Mouse (Mus musculus) lung, embryonic 14.5 days (tissue): Measurements from ENCODE around the gene Nol3. TPM values are rescaled to one million over a fixed set of nuclear protein-coding genes. Genes with fewer than 3 reads are reported as not detected.

Source experiments
- ATAC-seq: fragments of 200-750 bp; cut with Nextera tagmentation; 2 replicates; pipeline ENCODE4 v1.8.0; 2017; ENCODE audit warnings: mild to moderate bottlenecking, moderate TSS enrichment, moderate library complexity; ENCODE audit not compliant: insufficient read depth
- DNase-seq: peaks from one replicate; pipeline ENCODE4 v3.0.0-alpha.2; 2015
- H3K27ac ChIP-seq: fragments of 300-500 bp; sonication (generic); 2 replicates; pipeline ENCODE4 v1.5.1; 2014; ENCODE audit warnings: low read depth, mild to moderate bottlenecking, moderate library complexity
- H3K27me3 ChIP-seq: fragments of 300-500 bp; sonication (generic); 2 replicates; pipeline ENCODE4 v1.6.1; 2014; ENCODE audit warnings: low read length, control low read depth; ENCODE audit not compliant: insufficient read depth
- H3K36me3 ChIP-seq: fragments of 300-500 bp; sonication (generic); 2 replicates; pipeline ENCODE4 v1.6.1; 2014; ENCODE audit warnings: control low read depth; ENCODE audit not compliant: insufficient read depth
- H3K4me1 ChIP-seq: fragments of 300-500 bp; sonication (generic); 2 replicates; pipeline ENCODE4 v1.6.1; 2014; ENCODE audit warnings: antibody characterized with exemption, control low read depth; ENCODE audit not compliant: insufficient read depth
- H3K4me2 ChIP-seq: fragments of 300-500 bp; sonication (generic); 2 replicates; pipeline ENCODE4 v1.6.1; 2014; ENCODE audit warnings: mild to moderate bottlenecking
- H3K4me3 ChIP-seq: fragments of 300-500 bp; sonication (generic); 2 replicates; pipeline ENCODE4 v1.5.1; 2014; ENCODE audit warnings: low read depth, low read length
- H3K9ac ChIP-seq: fragments of 300-500 bp; sonication (generic); 2 replicates; pipeline ENCODE4 v1.6.1; 2014
- H3K9me3 ChIP-seq: fragments of 300-500 bp; sonication (generic); 2 replicates; pipeline ENCODE4 v1.6.1; 2016; ENCODE audit warnings: low read depth, low read length, control low read depth
- CTCF ChIP-seq: IDR thresholded peaks from 2 replicates; pipeline ENCODE4 v1.5.1; 2016; ENCODE audit warnings: antibody characterized with exemption, low read depth
- WGBS: fragments of 180-500 bp; shearing (Covaris S2); extraction: QIAGEN DNeasy Blood & Tissue Kit; methylation state at CpG from one replicate; pipeline ENCODE4 v1.1.7; 2014; 5-methylcytosine and 5-hydroxymethylcytosine counted together
- polyA plus RNA-seq: library from polyadenylated mRNA; unstranded; fragments of >200 nt; fragmentation: Nextera tagmentation; extraction: Ambion mirVana; gene quantifications from 2 replicates; pipeline ENCODE4 v1.2.1, GENCODE M21; 2014

Gene Nol3
- polyA plus RNA-seq, 1 experiment from 2014 or later = 1.1 TPM

DNA sequence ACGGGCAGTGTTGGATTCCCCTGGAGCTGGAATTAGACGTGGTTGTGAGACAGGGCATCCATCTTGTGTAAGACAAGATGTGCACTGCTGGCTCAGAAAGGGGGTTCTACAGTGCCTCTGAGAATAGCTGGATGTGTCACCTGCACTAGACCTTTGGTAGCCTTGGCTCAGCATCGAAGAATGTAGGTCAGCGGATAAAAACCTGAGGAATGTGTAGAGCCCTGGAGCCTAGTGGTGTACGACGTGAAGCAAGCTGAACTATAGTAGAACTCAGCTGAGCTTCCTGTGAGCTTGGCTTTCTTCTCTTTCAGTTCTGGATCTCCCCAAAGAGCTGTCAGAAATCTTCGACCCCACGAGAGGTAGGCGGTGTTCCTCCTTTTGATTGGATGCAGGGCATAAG, 27.9 kb downstream of the Nol3 start:
- H3K36me3 ChIP-seq = peaks cover 78% of the 10 kb centered on the region
- no peak overlapping the region; the same call in 1 of the 2 replicates for H3K27ac ChIP-seq
- no peaks in the 10 kb centered on the region for H3K27me3 ChIP-seq
- peaks cover 21% of the 10 kb centered on the region for H3K4me1 ChIP-seq
- no peaks in the 10 kb centered on the region for H3K9me3 ChIP-seq
- H3K4me2 ChIP-seq = no peak overlapping the region
- 63% methylated on average over 9 of the region's 9 CpGs for WGBS
- H3K9ac ChIP-seq = no peak overlapping the region
- ATAC-seq (no peak), DNase-seq (no peak)
- TF ChIP-seq CTCF = no peak
- H3K4me3 ChIP-seq = no peak overlapping the region

DNA sequence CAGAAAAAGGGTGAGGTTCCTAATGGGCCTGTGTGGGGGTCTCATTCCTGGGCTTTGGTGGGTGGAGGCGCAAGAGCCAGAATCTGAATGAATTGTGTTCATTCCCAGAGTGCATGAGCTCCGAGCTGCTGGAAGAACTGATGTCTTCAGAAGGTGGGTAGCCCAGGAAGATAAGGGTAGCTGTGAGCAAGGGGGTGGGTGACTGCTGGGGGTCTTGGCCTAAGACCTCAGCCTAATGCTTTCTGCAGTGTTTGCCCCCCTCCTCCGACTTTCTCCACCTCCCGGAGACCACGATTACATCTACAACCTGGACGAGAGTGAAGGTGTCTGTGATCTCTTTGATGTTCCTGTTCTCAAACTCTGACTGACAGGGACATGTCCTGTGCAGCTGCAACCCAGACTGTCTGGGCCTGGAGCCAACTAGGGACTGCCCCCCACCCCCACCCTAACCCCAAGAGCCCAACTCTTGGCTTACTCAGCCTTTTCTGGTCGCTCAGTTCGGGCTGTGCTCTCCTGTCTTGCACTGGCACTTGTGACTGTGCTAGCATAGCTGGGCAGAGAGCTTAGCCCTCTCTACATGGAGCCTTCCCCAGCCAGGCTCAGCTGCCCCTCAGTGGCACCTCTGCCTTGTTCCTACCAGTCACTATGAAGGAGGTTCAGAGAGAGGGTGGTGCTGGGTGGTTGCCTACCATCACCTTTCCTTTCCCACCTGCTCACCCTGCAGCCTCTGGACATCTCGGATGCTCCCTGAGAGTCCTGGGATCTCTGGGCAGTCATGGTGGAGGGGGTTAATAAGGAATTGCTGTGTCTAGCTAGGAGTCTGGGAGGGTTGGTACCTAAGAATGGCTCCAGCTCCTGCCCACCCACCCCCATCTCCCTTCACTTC, 28.6 kb downstream of the Nol3 start:
- peak; percentile 64 for DNase-seq
- no peaks in the 10 kb centered on the region for H3K9me3 ChIP-seq
- peak; percentile 16 for ATAC-seq
- H3K27ac ChIP-seq = peak overlapping the region; percentile 81; the same call in 1 of the 2 replicates
- peaks cover 81% of the 10 kb centered on the region for H3K36me3 ChIP-seq
- H3K9ac ChIP-seq = no peak overlapping the region
- no peak for TF ChIP-seq CTCF
- 44% methylated on average over 9 of the region's 9 CpGs for WGBS
- peaks cover 21% of the 10 kb centered on the region for H3K4me1 ChIP-seq
- H3K4me2 ChIP-seq = peak overlapping the region; percentile 63; the same call in 1 of the 2 replicates
- 0 out of 2 replicates have a peak overlapping the region, but pooled peaks have one; percentile 37 for H3K4me3 ChIP-seq
- H3K27me3 ChIP-seq = no peaks in the 10 kb centered on the region

DNA sequence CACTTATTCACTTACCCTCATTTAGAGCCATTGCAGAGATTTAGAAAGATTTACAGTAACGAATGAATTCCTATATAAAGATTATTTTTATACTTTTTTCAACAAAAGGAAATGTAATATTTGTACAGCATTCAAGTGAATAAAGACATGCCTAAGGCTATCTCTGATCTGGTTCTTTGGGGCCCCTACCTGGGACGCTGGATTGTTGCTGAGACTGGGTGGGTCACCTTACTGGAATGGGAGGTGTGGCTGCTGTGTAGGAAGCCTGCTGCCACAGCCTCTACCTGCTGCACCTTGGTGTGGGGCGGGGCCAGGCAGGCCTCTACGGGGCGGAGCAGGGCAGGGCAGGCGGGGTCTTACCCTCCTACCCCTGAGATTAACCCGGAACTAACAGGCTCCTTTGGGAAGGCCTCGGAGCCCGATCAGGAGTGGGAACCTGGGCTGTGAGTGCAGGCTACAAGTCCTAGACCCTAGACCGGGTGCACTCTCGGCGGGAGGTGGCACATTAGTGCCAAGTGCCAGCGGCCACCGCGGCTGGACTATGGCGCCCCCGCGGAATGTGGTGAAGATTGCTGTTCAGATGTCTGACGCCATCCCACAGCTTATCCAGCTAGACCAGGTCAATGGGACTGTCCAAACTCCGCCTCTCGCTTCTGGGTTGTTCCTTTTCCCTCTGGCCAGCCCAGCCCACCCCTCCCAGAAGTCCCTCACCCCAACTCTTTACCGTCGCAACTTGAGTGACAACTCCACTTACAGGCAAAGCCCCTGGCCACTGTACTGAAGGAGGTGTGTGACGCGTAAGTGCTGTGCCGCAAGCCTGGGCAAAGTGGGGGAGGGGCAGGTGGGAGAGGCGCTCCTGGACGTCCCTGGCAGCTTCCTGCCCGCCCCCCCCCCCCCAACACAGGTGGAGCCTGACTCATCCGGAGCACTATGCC, 29.5 kb downstream of the Nol3 start, which contains the start of gene Elmo3:
TSS of gene Elmo3 (plus strand) at position 391 of the 935 bp plus-strand sequence.
- DNase-seq = peak; percentile 71
- peak within 1 kb of the TSS; percentile 81 for H3K27ac ChIP-seq
- peak within 1 kb of the TSS; percentile 48 for H3K9ac ChIP-seq
- WGBS = 5% methylated on average over 30 of the region's 30 CpGs
- peak within 1 kb of the TSS; percentile 37 for H3K4me3 ChIP-seq
- H3K4me2 ChIP-seq = peak within 1 kb of the TSS; percentile 63
- H3K36me3 ChIP-seq = peaks cover 79% of the 10 kb centered on the region
- peak; percentile 84 for ATAC-seq
- H3K27me3 ChIP-seq = no peaks in the 10 kb centered on the region
- H3K9me3 ChIP-seq = no peaks in the 10 kb centered on the region
- peaks cover 21% of the 10 kb centered on the region for H3K4me1 ChIP-seq
- peak; percentile 26; the same call in 1 of the 2 replicates for TF ChIP-seq CTCF

DNA sequence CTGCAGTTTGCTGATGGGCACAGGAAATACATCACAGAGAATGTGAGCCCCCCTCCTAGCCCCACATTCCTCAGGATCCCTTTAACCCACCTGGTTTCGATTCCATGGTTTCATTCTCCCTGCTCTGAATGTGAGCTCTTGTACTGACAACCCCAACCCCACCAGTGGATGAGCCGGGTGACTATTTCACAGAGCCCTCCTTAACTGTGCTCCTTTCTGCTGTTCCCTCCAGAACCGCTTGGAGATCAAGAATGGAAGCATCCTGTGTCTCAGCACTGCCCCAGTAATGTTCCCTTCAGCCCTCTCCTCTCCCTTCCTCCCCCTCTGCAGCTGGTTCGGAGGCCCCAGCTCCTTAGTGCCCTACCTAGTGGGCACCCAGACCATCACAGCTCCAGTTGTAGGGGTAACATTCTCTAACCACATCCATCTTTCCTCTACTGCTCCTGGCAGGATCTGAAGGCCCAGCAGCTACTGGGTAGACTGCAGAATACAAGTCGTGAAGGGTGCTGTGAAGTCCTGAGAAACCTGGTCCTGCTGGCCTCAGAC, 30.3 kb downstream of the Nol3 start:
- Histone ChIP-seq H3K9me3 (no peaks in the 10 kb centered on the region), H3K4me3 (peak overlapping the region; percentile 37), H3K9ac (peak overlapping the region; percentile 48), H3K4me2 (peak overlapping the region; percentile 63), H3K4me1 (peaks cover 21% of the 10 kb centered on the region), H3K27me3 (no peaks in the 10 kb centered on the region), H3K36me3 (peaks cover 73% of the 10 kb centered on the region), H3K27ac (peak overlapping the region; percentile 81; the same call in 1 of the 2 replicates)
- 30% methylated on average over 5 of the region's 5 CpGs for WGBS
- 0 out of 2 replicates have a peak, but pooled peaks have one; percentile 9 for TF ChIP-seq CTCF
- ATAC-seq (peak; percentile 33), DNase-seq (no peak)

DNA sequence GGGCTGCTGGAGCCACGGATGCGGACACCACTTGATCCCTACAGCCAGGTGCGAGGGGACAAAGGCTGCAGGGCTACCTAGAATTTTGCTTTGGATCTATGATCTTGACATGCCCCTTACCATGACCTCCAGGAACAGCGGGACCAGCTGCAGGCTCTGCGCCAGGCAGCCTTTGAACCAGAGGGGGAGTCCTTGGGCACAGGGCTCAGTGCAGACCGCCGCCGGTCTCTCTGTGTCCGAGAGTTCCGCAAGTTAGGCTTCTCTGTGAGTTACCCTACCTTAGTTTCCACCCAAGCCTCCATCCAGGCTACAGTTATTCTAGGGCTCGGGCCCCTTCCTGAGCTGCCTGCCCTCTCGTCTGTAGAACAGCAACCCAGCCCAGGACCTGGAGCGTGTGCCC, 31.7 kb downstream of the Nol3 start:
- H3K27ac ChIP-seq = no peak overlapping the region
- H3K4me2 ChIP-seq = no peak overlapping the region
- no peak overlapping the region for H3K4me3 ChIP-seq
- TF ChIP-seq CTCF = no peak
- peaks cover 73% of the 10 kb centered on the region for H3K36me3 ChIP-seq
- ATAC-seq (no peak), DNase-seq (no peak)
- no peaks in the 10 kb centered on the region for H3K9me3 ChIP-seq
- H3K27me3 ChIP-seq = no peaks in the 10 kb centered on the region
- H3K4me1 ChIP-seq = peaks cover 21% of the 10 kb centered on the region
- H3K9ac ChIP-seq = no peak overlapping the region
- WGBS = 91% methylated on average over 13 of the region's 13 CpGs

DNA sequence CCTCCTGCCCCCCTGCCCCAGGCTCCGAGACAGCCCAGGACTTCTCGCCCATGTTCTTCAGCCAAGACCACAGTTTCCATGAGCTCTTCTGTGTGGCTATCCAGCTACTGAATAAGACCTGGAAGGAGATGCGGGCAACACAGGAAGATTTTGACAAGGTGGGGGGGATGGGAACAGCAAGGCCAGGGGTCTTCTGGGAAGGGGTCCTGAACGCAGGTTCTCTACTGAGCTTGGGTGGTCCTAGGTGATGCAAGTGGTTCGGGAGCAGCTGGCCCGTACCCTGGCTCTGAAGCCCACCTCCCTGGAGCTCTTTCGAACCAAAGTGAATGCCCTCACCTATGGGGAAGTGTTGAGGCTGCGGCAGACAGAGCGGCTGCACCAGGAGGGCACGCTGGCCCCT, 32.5 kb downstream of the Nol3 start:
- Histone ChIP-seq H3K4me3 (no peak overlapping the region), H3K9me3 (no peaks in the 10 kb centered on the region), H3K27me3 (no peaks in the 10 kb centered on the region), H3K4me1 (peaks cover 21% of the 10 kb centered on the region), H3K4me2 (no peak overlapping the region), H3K36me3 (peaks cover 73% of the 10 kb centered on the region), H3K9ac (no peak overlapping the region), H3K27ac (no peak overlapping the region)
- TF ChIP-seq CTCF = no peak
- WGBS = 92% methylated on average over 10 of the region's 10 CpGs
- ATAC-seq (no peak), DNase-seq (no peak)
